Mouse (Mus musculus) kidney, adult 2 months (tissue): ENCODE measurements around the gene Rsrp1. TPM values are rescaled to one million over a fixed set of nuclear protein-coding genes. Genes with fewer than 3 reads are reported as not detected.
A peak's percentile ranks its signal among the peaks of the same experiment; 100 is the strongest.

Experiments used
- DNase-seq: peaks from one replicate; pipeline ENCODE4 v3.0.0; 2021
- H3K27ac ChIP-seq: fragments of 200-500 bp; 2 replicates; pipeline ENCODE4 v1.5.1; 2012; ENCODE audit warnings: low read depth, low read length, control low read depth, inconsistent platforms; ENCODE audit not compliant: insufficient read depth
- H3K27me3 ChIP-seq: fragments of 200-500 bp; replicated peaks from 2 replicates; pipeline ENCODE4 v1.6.1; 2012; ENCODE audit warnings: mild to moderate bottlenecking, moderate library complexity, low read length, inconsistent platforms; ENCODE audit not compliant: control insufficient read depth, insufficient read depth
- H3K36me3 ChIP-seq: fragments of 200-500 bp; 2 replicates; pipeline ENCODE4 v1.6.1; 2012; ENCODE audit warnings: mild to moderate bottlenecking, moderate library complexity, low read length, inconsistent platforms; ENCODE audit not compliant: control insufficient read depth, insufficient read depth
- H3K4me1 ChIP-seq: fragments of 200-500 bp; 2 replicates; pipeline ENCODE4 v1.6.1; 2011; ENCODE audit warnings: low read length; ENCODE audit not compliant: control insufficient read depth, insufficient read depth
- H3K4me3 ChIP-seq: fragments of 200-500 bp; 2 replicates; pipeline ENCODE4 v1.5.1; 2011; ENCODE audit warnings: mild to moderate bottlenecking, low read depth, low read length, control low read depth; ENCODE audit not compliant: insufficient read depth
- CTCF ChIP-seq: fragments of 200-500 bp; conservative IDR thresholded peaks from 2 replicates; pipeline ENCODE4 v1.5.1; 2011; ENCODE audit warnings: low read depth, mild to moderate bottlenecking, control low read depth, low read length, moderate library complexity, mixed read lengths; ENCODE audit not compliant: insufficient read depth, insufficient read length
- POLR2A ChIP-seq: fragments of 200-500 bp; IDR thresholded peaks from one replicate; pipeline ENCODE4 v1.6.1; 2011; ENCODE audit warnings: low read depth, low read length, control low read depth
- WGBS: fragments of 180-500 bp; shearing (Covaris S2); methylation state at CpG from one replicate; pipeline ENCODE4 v1.1.7; 2018; 5-methylcytosine and 5-hydroxymethylcytosine counted together
- polyA plus RNA-seq: library from polyadenylated mRNA; depleted of rRNA; stranded (reverse); fragments of >200 nt; gene quantifications from 2 replicates; pipeline ENCODE4 v1.2.3, GENCODE M21; 2012; rRNA removed

Gene Rsrp1
- polyA plus RNA-seq, 1 experiment, result 172 TPM

DNA sequence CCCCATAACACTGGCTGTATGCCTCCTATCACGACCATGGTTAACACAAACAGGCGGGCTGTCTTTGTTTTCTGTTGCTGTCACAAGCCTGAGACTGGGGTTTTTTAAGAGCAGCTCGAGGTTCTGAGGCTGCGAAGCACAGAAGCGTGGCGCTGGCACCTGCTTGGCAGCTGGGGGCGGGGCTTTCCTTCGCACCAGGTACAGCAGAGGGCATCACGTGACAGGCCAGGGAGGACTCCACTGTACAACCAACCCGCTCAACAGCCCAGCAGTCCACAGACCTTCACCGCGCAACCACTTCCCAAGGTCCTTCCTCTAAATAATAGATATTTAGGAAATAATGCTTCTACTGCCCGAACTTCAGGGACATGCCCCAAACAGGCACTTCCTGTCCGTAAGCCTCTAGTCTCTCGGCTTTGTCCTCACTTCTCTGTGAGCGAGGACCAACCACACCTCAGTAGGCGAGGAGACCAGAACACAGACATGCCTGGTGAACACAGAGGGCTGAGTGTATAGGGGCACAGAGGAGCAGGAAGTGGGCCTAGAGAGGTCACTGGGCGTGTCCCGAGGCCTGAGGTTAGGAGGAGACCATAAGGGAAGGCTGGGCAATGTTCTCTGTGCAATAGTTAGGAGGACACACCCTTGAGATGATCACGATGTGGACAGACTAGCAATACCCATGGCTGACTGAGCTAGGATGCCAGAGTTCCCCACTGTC is 44.7 kb downstream of the Rsrp1 start:
- TF ChIP-seq POLR2A (no peak), CTCF (no peak)
- H3K4me1 ChIP-seq, result peaks cover 3% of the 10 kb centered on the region; the same call in 1 of the 2 replicates
- H3K27me3 ChIP-seq, result no peaks in the 10 kb centered on the region
- no peak overlapping the region for H3K27ac ChIP-seq
- 48% methylated on average over 20 of the region's 20 CpGs for WGBS
- peak; percentile 44 for DNase-seq
- H3K4me3 ChIP-seq, result no peak overlapping the region
- H3K36me3 ChIP-seq, result no peaks in the 10 kb centered on the region

GRCm38 (mm10) chr4:134968605-134968976 is 45.2 kb downstream of the Rsrp1 start:
- TF ChIP-seq POLR2A (no peak), CTCF (no peak)
- H3K4me3 ChIP-seq, result no peak overlapping the region
- DNase-seq, result no peak
- no peaks in the 10 kb centered on the region for H3K27me3 ChIP-seq
- H3K36me3 ChIP-seq, result no peaks in the 10 kb centered on the region
- no peaks in the 10 kb centered on the region for H3K4me1 ChIP-seq
- WGBS, result 38% methylated on average over 18 of the region's 18 CpGs
- H3K27ac ChIP-seq, result no peak overlapping the region

DNA sequence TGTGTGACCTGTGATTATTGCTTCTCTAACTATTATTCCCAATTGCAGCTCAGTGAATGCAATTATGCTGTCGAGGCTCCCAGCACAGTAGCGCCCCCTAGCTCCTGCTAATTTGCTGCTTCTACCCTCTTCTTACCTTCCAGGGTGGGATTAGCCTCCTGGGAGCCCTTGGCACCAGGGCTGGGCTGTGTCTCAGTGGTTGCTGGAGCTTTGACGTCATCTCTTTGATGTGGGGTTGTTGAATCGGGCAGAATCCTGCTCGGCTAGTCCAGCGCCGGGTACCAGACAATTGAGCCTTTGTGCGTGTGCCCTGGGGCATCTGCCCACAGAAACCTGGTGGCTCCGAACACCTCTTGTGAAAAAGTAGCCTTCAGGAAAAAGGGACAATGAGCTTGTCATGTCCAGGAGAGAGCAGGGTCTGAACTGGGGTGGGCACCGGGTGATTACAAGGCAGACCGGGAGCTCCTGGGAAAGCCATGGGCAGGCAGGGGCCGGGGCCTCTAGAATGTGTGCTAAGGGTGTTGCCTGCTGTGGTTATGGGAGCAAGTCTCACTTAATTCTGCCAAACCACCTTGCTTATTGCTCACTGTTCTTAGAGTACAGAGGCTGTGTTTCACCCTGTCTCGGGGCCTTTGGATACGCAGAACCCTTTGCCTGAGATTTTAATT is 52.0 kb downstream of the Rsrp1 start:
- H3K27me3 ChIP-seq, result no peaks in the 10 kb centered on the region
- TF ChIP-seq POLR2A (no peak), CTCF (peak; percentile 27)
- H3K4me1 ChIP-seq, result no peaks in the 10 kb centered on the region
- H3K4me3 ChIP-seq, result no peak overlapping the region
- 41% methylated on average over 14 of the region's 14 CpGs for WGBS
- no peaks in the 10 kb centered on the region for H3K36me3 ChIP-seq
- no peak overlapping the region for H3K27ac ChIP-seq
- no peak for DNase-seq

- WGBS, result 87% methylated on average over 4 of the region's 4 CpGs
- no peak for DNase-seq
- H3K4me3 ChIP-seq, result no peak overlapping the region
- TF ChIP-seq POLR2A, result no peak
- no peak for TF ChIP-seq CTCF
- no peaks in the 10 kb centered on the region for H3K4me1 ChIP-seq
- no peaks in the 10 kb centered on the region for H3K36me3 ChIP-seq
- no peaks in the 10 kb centered on the region for H3K27me3 ChIP-seq
- H3K27ac ChIP-seq, result no peak overlapping the region
These were observed 52.5 kb downstream of the Rsrp1 start for GRCm38 (mm10) chr4:134975929-134976308.

Other genes with a start within 250 kb of the Rsrp1 start
- gene Man1c1, start 219.3 kb upstream of the Rsrp1 start, polyA plus RNA-seq, result 4.6 and 4.7 TPM in 2 replicates
- gene Ldlrap1, start 155.6 kb upstream of the Rsrp1 start, polyA plus RNA-seq, result 21.8 and 22.0 TPM in 2 replicates
- gene Maco1, start 70.2 kb upstream of the Rsrp1 start, polyA plus RNA-seq, result 8.5 and 10.8 TPM in 2 replicates
- gene Rhd, start 59.1 kb upstream of the Rsrp1 start, polyA plus RNA-seq, result 0.09 TPM in 1 of 2 replicates, not detected in the other
- 90.1 and 115 TPM in 2 replicates for gene Tmem50a, start 8.6 kb upstream of the Rsrp1 start, polyA plus RNA-seq
- gene Syf2, start 7.3 kb downstream of the Rsrp1 start, polyA plus RNA-seq, result 25.5 and 34.3 TPM in 2 replicates
- gene Runx3, start 197.1 kb downstream of the Rsrp1 start, polyA plus RNA-seq, result 0.65 and 1.4 TPM in 2 replicates